Mouse (Mus musculus) brain, embryonic 18.5 days (tissue): Measurements from ENCODE around the gene Mcu.

Experiments used
- DNase-seq: peaks from one replicate; pipeline ENCODE4 v3.0.0-alpha.2; 2012; ENCODE audit warnings: low read depth, low spot score

Mcu gene

DNA sequence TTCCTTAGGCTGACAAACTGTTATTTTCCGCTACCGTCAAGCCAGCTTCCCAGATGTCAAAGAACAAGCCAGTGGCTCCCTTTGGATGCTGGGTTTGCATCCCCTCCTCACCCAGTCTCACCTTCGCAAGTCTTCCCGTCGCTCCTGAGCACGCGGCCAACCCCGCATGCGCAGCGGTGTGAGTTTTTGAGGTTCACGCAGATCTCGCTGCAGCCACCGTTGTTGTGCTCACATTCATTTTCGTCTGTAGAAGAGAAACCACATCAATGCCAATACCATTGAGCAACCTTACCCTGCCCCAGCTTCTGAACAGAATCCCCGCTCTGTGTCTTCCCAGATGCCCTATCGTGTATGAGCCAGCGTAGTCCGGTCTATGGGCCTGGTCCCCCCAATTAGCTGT, 180.7 kb downstream of the Mcu start:
- DNase-seq, result no peak

DNA sequence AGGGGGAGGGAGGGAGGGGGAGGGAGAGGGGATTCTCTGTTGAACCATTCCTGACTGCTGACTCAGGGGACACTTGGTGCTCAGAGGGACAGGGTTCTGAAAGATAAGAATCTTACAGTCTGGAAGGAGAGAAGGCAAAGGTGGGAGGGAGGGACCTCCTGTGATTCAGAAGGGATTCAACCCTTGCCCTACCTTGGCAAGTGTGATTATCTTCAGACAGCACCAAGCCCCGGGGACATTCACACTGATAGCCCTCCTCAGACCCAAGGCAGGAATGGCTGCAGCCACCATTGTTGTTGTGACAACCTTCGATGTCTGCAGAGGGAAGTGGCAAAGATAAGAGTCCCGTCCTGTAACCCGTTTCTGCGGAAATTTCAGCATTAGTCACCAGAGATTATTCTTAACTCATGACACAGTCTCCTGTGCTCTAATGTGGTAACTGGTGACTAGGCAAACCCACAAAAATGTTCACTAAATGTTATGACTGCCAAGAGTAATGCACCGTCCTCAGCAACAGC, 185.7 kb downstream of the Mcu start:
- DNase-seq, result no peak

DNA sequence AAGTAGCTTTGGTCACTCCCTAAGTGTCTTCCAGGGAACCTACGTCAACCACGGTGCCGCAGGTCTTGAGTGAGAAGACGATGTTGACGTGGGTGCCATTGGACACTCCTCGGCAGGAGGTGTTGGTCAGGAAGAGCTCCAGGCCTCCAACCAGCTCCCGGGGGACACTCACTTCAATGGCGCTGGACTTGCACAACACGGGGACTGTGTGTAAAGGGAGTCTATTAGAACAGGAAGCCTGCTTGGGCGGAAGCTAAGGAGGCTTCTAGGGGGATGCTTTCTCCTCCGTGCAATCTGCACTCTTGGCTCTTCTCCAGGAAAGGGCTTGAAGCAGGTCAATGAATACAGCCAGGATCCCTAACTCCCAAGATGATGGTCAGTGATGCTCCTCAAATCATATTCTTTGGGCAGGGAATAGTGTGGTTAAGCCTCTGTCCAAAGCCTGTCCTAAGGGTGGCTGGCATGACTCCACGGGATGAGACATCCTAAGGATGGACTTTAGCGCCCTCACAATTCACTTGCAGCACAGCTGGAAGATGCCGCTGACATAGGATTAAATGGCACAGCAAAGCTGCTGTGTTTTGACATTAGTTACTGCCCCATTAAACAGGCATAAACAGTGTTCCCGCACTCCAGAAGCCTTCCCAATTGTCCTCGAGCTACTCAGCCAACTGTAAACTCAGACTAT, 186.9 kb downstream of the Mcu start:
- no peak for DNase-seq

DNA sequence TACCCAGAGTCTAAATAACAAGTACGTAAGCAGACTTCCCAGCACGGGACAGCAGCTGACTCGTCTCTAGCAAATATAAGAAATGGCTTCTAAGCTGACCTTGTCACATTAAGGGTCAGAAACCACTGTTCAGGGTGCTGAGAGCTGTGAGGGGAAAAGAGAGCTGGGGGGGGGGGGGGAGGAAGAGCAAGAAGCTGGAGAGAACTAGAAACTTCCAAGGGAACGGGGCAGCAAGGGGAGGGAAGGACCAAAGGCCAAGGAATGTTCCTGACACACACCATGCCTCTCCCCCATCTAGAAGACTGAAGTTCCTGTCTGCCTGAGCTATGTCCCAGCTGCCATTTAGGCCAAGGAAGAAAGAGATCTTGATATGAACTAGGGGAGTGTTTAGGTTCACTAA, 190.1 kb downstream of the Mcu start:
- DNase-seq, result no peak

DNA sequence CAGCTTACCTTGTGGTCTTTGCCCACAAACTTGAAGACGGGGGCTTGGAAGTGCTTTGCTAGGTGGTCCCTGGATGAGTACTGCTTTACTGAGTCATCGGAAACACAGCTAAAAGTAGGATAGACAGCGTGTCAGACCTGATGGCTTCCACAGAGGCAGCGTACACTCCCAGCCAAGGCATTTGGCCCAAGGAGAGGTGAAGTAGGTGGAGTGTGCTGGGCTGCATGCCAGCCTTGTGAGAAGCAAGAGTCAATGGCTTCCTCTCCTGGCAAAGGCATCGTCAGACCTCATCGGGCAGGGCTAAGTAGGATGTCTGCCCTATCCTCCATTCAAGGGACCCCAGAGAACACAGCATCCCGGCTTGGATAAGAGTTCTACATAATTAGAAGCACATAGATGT, 191.1 kb downstream of the Mcu start:
- DNase-seq, result no peak

DNA sequence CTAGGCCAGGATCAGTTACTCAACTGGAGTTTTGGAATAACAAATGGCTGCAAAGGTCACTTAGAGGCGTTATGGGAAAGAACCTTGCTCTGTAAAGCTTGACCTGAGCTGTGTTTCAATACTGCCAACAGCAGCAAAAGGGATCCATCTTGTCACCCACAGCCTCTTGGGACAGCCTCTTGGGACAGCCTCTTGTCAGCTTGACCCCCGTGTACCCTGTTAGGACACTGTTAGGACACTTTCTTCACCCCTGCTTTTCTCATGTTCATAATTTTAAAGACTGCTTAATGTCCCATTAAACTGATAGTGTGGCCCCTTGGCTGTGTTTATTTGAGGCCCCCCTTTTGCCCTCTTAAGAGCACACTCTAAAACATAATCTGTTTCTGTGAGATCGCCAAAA, 192.0 kb downstream of the Mcu start:
- no peak for DNase-seq

DNA sequence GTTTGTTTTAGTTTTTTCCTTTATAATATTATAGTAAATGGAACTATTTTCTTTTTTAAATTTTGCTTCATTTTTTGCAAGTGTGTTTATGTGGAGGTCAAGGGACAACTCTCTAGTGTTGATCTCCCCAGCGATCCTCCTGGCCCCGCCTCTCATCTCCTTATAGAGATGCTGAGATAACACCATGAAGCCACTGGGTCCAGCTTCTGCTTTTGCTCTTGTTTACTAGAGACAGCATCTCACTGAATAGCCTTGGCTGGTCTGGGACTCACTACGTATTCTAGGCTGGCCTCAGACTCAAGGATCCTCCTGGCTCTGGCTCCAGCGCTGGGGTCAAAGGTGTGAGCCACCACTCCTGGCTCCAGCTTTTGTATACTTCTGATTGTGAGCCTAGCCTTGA, 197.0 kb downstream of the Mcu start:
- no peak for DNase-seq

DNA sequence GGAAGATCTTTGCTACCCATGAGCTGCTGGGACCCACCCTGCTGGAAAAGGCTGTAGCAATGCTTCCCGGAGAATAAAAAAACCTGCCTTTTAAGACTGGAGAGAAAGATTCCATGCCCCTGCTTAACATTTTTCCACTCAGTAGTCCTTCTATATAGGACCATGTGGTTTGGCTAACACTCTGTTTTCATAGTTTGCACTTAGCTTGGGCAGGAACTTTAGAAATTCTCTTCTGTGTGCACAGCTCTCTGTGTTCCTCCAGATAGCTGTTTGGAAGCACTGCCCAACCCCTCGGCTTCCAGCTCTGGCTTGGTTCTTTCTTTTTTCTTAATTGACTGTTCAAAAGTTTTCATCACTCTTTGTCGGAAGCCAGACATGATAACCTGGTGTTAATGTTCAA, 199.9 kb downstream of the Mcu start:
- no peak for DNase-seq

DNA sequence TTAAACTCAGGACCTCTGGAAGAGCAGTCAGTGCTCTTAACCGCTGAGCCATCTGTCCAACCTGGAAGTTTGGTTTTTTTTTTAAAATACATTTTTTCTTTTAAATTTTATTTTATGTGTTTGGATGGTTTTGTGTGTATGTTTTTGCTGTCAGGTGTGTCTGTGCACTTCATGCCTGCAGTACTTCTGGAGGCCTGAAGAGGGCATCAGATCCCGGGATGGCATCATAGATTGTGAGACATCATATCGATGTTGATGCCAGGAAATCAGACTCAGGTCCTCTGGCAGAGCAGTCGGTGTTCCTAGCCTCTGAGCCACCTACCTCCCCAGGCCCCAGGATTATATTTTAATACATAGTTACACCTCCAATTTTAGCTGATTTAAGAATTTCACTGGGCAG, 202.8 kb downstream of the Mcu start:
- DNase-seq, result no peak

DNA sequence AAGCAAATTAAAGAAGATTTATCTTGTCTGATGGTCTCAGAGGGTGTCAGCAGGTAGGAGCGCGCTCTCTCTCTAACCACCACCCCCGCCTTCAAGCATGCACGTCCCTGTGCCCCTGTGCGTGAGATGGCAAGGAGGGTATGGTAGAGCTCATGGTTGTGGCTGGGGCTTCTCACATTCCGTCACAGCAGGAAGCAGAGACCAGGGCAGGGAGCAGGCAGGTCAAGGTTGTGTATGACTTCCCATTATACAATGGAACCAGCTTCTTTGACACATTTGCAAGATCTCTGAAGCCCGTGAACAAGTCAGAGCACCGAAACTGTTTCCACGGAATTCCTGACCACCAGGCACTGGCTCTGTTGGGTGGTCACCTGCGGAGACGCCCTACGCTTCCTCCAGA, 206.2 kb downstream of the Mcu start:
- DNase-seq, result no peak

DNA sequence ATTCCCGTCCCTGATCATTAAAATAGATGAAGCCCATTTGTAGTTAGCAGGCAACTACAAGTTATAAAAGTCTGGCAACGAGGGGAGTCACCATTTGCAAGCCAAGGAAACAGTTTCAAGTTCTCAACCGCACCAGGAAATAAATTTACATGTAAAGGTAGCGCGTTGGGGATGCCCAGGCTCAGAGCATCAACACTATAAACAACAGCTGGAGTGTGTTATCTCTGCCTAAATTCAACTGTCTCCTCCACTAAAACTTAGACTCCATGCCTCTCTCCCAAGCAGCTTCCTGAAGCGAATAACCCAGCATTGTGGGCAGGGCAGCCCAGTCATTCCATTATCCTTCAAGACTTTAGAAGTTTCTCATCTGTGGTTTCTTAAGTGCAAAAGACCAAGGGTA, 208.0 kb downstream of the Mcu start:
- no peak for DNase-seq

DNA sequence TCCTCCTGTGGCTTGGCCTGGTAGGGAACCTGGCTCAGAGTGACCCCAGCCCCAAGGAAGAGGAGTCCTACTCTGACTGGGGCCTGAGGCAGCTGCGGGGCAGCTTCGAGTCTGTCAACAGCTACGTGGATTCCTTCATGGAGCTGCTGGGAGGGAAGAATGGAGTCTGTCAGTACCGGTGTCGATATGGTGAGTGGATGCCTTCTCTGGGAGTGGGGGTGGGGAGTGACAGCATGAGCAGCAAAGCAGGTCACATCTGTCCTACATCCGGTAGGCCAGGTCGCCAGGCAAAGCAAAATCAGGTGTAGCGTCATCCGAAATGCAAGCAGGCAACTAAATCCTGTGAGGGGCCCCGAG, 212.7 kb downstream of the Mcu start:
- DNase-seq, result no peak

DNA sequence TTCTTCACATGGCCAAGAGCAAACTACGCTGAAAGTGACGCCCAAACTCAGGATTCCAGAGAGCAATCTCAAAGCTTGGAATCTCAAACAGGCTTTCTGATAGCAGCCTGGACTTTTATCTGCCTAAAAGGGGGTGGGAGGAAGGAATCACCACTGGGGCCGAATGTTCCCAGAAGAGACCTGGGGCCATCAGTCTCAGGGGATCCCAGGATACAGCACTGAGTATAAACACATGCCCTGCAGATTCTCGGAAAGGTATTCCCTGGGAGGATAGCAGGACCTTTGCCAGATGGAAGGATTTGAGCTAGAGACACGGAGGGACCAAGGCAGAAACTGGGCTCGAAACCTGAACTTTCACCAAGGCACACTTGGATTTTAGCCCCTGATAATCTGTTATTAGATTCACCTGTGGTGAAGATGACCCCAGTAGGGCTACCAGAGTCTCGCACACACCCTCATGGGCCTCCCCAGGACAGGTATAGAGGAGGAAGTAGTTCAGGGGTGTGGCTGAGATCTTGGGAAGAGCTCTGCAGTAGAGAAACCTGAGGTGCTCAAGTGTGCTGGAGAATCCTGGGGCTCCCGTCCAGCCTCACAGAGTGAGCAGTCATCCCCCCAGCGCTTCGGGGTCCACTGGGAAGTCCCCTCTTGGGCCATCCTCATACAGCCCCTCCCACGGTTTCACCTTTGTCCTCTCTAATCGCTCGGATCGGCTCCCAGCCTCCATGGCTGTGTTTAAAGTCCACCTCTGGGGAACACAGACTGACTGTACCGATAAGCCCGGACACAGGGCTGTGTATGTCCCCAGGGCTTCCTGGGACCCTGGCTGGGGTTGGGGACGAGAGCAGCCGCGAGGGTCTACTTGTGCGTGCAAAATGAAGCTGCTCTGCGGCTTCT, 213.3 kb downstream of the Mcu start, which contains the start of gene Pla2g12b:
Gene Pla2g12b, plus strand, starts transcription at position 762 of the 894 bp plus-strand sequence.
- no peak for DNase-seq
